Mouse (Mus musculus) MEL (cell line): ENCODE data around the gene Olfr1269. TPM values are rescaled to one million over a fixed set of nuclear protein-coding genes. Genes with fewer than 3 reads are reported as not detected.

Experiments used
- polyA plus RNA-seq, 2 experiments: library from polyadenylated mRNA; stranded (reverse) in 1 of 2; unstranded in 1 of 2; fragments of >175 nt in 1 of 2; fragments of >200 nt in 1 of 2; gene quantifications; 2 replicates each; pipeline versions ENCODE4 v1.2.1 to v1.2.4; 2012; ENCODE audit warnings: low replicate concordance in 2 of 2, low read depth in 1 of 2; ENCODE audit not compliant: insufficient read length in 2 of 2, insufficient read depth in 1 of 2, missing spikeins in 1 of 2
- total RNA-seq: library from RNA; depleted of rRNA; stranded (reverse); fragments of 300-350 nt; gene quantifications from 2 replicates; pipeline ENCODE4 v1.2.3, GENCODE M21; 2012; rRNA removed

Olfr1269 gene
- total and polyA plus RNA-seq, 3 experiments, result not detected

Other genes starting within 250 kb of the Olfr1269 start
- gene Olfr1257, start 243.0 kb downstream of the Olfr1269 start, total RNA-seq, result not detected in 2 replicates
- gene Olfr1257, start 243.0 kb downstream of the Olfr1269 start, polyA plus RNA-seq, result not detected
- not detected in 2 replicates for gene Olfr1258, start 194.1 kb downstream of the Olfr1269 start, total RNA-seq
- not detected for gene Olfr1258, start 194.1 kb downstream of the Olfr1269 start, polyA plus RNA-seq
- not detected in 2 replicates for gene Olfr1259, start 172.7 kb downstream of the Olfr1269 start, total RNA-seq
- gene Olfr1259, start 172.7 kb downstream of the Olfr1269 start, polyA plus RNA-seq, result not detected
- not detected in 2 replicates for gene Olfr1260, start 147.1 kb downstream of the Olfr1269 start, total RNA-seq
- not detected for gene Olfr1260, start 147.1 kb downstream of the Olfr1269 start, polyA plus RNA-seq
- not detected in 2 replicates for gene Olfr1261, start 130.2 kb downstream of the Olfr1269 start, total RNA-seq
- not detected for gene Olfr1261, start 130.2 kb downstream of the Olfr1269 start, polyA plus RNA-seq
- not detected in 2 replicates for gene Olfr1262, start 121.3 kb downstream of the Olfr1269 start, total RNA-seq
- gene Olfr1262, start 121.3 kb downstream of the Olfr1269 start, polyA plus RNA-seq, result not detected
- gene Olfr1263, start 109.3 kb downstream of the Olfr1269 start, total RNA-seq, result not detected in 2 replicates
- not detected for gene Olfr1263, start 109.3 kb downstream of the Olfr1269 start, polyA plus RNA-seq
- gene Olfr1264, start 95.8 kb downstream of the Olfr1269 start, total RNA-seq, result not detected in 2 replicates
- gene Olfr1264, start 95.8 kb downstream of the Olfr1269 start, polyA plus RNA-seq, result not detected
- gene Olfr1265, start 86.1 kb downstream of the Olfr1269 start, total RNA-seq, result not detected in 2 replicates
- under 1 TPM in 1 of 2 experiments, not detected in 1; 0.06 TPM for gene Olfr1265, start 86.1 kb downstream of the Olfr1269 start, polyA plus RNA-seq
- not detected in 2 replicates for gene Olfr140, start 57.8 kb downstream of the Olfr1269 start, total RNA-seq
- gene Olfr140, start 57.8 kb downstream of the Olfr1269 start, polyA plus RNA-seq, result not detected
- gene Olfr32, start 20.9 kb upstream of the Olfr1269 start, total RNA-seq, result not detected in 2 replicates
- gene Olfr32, start 20.9 kb upstream of the Olfr1269 start, polyA plus RNA-seq, result not detected
- not detected in 2 replicates for gene Olfr1270, start 31.7 kb upstream of the Olfr1269 start, total RNA-seq
- gene Olfr1270, start 31.7 kb upstream of the Olfr1269 start, polyA plus RNA-seq, result not detected
- gene Olfr1506, start 103.1 kb upstream of the Olfr1269 start, total RNA-seq, result not detected in 2 replicates
- not detected for gene Olfr1506, start 103.1 kb upstream of the Olfr1269 start, polyA plus RNA-seq
- not detected in 2 replicates for gene Olfr142, start 136.2 kb upstream of the Olfr1269 start, total RNA-seq
- not detected for gene Olfr142, start 136.2 kb upstream of the Olfr1269 start, polyA plus RNA-seq
- not detected in 2 replicates for gene Olfr1271, start 149.6 kb upstream of the Olfr1269 start, total RNA-seq
- gene Olfr1271, start 149.6 kb upstream of the Olfr1269 start, polyA plus RNA-seq, result not detected
- not detected in 2 replicates for gene Olfr1272, start 171.4 kb upstream of the Olfr1269 start, total RNA-seq
- not detected for gene Olfr1272, start 171.4 kb upstream of the Olfr1269 start, polyA plus RNA-seq
- not detected in 2 replicates for gene Gm13769, start 200.8 kb upstream of the Olfr1269 start, total RNA-seq
- not detected for gene Gm13769, start 200.8 kb upstream of the Olfr1269 start, polyA plus RNA-seq